Mouse (Mus musculus): ENCODE results near the gene Lama4. TPM values are rescaled to one million over a fixed set of nuclear protein-coding genes. Genes with fewer than 3 reads are reported as not detected.

Lama4 gene
- total RNA-seq, 4 experiments from 2014 or later, result 9.2 to 16.9 (median 11.5) TPM

GRCm38 (mm10) chr10:38994719-38995450 is 29.6 kb downstream of the Lama4 start:
- DNase-seq (ENCODE audit: low spot score in 2 of 2), result no peak

DNA sequence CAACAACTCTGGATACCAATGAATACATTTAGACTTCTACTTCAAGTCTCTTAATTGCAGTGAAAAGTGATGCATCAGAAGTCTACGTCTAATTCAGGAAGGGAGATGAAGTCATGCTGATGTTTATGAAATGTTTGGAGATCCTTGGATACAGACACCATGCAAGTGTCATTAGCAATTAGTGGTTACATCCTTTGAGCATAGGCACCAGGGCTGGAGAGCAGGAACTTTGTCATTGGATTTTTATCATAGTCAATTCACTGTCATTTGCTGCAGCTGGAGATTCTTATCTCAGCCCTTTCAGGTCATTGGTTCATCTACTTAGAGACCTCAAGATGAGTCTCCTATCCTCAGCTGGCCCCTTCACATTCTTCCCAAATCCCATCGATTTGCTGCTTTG is 30.6 kb downstream of the Lama4 start:
- DNase-seq (ENCODE audit: low spot score in 2 of 2), result no peak

DNA sequence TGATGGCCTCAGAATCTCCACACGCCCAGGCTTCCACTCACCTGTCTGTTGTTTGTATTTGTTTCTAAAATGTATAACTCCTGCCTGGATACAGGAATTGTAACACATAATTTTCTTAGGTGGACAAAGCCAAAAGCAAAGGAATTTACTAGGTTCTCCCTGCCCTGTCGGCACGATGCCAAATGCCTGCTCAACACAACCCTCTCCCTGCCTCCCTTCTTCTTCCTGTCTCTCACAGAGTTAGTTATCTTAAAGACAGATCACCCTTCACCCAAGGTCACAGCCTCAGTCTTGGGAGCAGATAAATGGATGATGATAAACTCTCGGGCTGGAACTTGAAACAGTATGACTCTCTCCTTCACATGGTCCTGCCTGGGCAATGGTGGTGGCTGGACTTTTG is 35.6 kb downstream of the Lama4 start:
- no peak for DNase-seq (ENCODE audit: low spot score in 2 of 2)

- DNase-seq (ENCODE audit: low spot score in 2 of 2), result no peak
These were observed 37.2 kb downstream of the Lama4 start for GRCm38 (mm10) chr10:39002521-39002920.

DNA sequence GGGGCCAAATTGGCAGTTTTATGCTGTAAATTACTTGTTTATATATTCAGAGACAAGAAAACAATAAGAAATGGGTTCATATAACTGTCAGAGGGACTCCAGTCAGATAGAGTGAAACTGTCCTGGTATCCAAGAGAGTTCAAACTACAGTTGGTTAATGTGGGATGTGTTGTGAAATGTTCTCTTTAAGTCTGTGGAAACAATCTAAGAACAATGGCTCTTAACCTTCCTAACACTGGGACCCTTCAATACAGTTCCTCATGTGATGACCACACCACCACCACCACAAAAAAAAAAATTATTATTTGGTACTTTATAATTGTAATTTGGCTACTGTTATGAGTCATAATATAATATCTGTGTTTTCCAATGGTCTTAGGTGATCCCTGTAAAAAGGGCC is 38.2 kb downstream of the Lama4 start:
- DNase-seq (ENCODE audit: low spot score in 2 of 2), result no peak

- no peak for DNase-seq (ENCODE audit: low spot score in 2 of 2)
These were observed 40.2 kb downstream of the Lama4 start for GRCm38 (mm10) chr10:39005494-39005893.

- no peak for DNase-seq (ENCODE audit: low spot score in 2 of 2)
These were observed 41.3 kb downstream of the Lama4 start for GRCm38 (mm10) chr10:39006433-39007105.

GRCm38 (mm10) chr10:39014836-39015235 is 49.5 kb downstream of the Lama4 start:
- DNase-seq (ENCODE audit: low spot score in 2 of 2), result no peak

DNA sequence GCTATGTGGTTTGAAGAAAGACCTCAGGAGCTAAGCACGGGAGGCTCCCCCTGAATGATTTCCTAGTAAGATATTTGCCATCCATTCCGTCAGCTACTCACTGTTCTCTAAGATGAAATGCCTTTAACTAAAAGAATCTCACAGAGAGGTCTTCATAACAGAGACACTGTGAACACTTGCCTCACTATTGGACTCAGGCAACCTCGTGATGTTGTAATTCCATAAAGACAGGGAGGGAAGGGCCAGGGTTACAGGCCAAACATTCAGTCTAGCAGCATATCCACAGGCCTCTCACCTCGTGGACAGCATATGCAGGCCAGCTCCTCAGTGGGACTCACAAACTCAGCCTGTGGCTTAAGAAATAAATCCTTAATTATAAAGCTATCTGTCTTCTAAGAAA is 52.7 kb downstream of the Lama4 start:
- no peak for DNase-seq (ENCODE audit: low spot score in 2 of 2)

GRCm38 (mm10) chr10:39018635-39019034 is 53.3 kb downstream of the Lama4 start:
- no peak for DNase-seq (ENCODE audit: low spot score in 2 of 2)

DNA sequence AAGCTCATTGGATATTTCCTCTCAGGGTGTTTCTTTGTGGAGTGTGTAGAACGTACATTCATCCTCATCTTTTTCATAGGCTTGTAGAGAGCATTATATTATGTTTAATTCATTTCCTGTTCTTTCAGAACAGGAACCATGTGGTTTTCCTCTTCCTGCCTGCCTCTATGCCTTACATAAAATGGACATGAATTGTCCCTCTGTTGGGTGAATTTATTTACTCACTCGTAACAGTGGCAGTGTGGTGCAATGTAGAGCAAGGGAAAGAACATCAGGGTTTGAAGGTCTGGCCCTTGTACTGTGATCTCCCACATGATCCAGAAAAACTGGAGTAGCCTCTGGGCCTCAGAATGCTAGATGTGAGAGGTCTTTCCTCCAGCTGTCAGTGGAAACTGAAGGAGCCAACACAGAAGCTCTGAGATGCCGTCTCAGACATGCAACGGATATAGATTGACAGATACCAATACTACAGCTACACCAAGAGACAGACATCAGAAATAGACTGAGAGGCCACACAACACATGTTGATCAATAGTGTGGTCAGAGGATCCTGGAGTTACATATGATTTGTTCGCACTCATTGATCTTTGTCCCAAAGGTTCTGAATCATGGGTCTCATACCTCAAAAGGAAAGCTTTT is 58.4 kb downstream of the Lama4 start:
- DNase-seq (ENCODE audit: low spot score in 2 of 2), result no peak

DNA sequence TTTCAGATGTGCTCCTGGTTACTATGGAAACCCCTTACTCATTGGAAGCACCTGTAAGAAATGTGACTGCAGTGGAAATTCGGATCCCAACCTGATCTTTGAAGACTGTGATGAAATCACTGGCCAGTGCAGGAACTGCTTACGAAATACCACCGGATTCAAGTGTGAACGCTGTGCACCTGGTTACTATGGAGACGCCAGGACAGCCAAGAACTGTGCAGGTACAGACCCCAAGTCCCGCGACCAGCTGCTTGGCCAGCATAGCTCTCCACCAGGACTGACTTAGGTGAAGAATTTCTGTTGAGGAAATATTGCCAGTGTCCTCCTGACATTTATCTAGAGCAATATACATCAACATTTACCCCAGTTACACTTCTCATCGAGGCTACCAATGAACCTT is 61.2 kb downstream of the Lama4 start:
- no peak for DNase-seq (ENCODE audit: low spot score in 2 of 2)

- no peak for DNase-seq (ENCODE audit: low spot score in 2 of 2)
These were observed 61.7 kb downstream of the Lama4 start for GRCm38 (mm10) chr10:39027058-39027457.

DNA sequence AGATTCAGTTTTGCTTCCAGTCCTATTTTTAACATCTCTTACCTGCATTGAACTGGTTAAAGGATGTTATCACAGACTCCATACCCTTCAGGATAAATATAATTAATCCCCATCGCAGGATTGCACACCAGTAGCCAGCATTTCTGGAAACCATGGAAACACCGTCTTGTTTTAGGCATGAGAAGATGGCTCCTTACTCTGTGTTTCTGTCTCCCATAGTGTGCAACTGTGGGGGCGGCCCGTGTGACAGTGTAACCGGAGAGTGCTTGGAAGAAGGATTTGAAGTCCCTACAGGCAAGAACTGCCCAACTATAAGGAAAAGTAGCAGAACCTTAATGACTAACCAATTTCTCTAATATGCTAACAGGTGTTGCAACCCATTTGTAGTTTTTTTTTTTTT is 63.1 kb downstream of the Lama4 start:
- no peak for DNase-seq (ENCODE audit: low spot score in 2 of 2)

DNA sequence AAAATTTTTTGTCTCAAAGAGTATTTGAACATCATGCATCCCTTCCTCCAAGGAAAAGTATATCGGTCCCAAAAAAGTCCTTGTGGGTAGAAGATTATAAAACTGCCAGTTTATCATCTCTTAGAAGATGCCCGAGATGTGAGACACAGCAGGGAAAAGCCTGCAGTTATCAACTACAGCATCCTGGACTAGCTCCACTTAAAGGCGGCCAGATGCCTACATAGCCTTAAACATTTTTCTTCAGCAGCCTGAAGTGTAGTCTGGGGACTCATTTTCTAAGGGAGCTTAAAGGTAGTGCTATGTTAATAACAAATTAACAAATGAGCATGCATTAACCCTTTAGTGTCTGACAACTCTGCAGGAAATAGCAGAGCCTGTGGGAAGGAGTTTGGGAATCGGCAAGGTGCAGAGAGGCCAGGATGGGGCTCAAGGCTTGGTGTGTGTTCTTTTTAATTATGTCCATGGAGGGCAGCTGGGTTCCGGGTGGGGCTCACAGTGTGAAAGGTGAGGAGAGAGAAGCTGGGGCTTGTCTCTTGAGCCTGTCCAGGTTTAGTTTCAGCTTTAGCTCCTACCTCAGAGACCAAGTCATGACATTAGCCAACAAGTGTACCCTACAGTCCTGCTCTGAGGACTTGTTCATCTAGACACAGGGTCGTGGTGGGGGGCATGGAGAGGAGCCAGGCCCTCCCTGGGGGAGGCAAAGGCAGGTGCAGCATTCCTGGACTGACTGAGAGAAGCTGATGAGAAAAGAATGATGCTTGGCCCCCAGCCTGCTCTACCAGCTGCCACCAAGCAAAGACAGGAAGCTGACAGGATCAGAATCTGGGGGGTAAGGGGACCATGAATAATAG is 64.2 kb downstream of the Lama4 start:
- DNase-seq (ENCODE audit: low spot score in 2 of 2), result no peak

DNA sequence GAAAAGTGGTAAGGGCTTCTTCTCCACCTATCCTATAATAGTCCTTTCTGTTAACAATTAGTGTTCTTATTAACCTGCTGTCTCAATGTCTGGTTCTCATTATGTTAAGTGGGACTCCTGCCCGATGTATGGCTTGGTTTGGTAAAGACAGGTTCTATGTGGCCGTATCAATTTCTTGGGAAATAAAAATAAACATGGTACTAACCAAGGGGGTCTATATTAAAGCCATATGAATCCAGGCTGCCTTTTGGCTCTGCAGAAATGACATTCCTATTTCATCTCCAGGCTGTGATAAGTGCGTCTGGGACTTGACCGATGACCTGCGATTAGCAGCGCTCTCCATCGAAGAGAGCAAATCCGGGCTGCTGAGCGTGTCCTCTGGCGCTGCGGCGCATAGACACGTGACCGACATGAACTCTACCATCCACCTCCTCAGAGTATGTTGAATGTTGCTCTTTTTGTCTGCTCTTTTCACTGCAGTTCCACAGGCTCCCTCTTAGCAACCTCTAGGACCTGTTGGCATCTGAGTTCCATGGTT is 64.9 kb downstream of the Lama4 start:
- no peak for DNase-seq (ENCODE audit: low spot score in 2 of 2)

- no peak for DNase-seq (ENCODE audit: low spot score in 2 of 2)
These were observed 74.2 kb downstream of the Lama4 start for GRCm38 (mm10) chr10:39039564-39039963.

DNA sequence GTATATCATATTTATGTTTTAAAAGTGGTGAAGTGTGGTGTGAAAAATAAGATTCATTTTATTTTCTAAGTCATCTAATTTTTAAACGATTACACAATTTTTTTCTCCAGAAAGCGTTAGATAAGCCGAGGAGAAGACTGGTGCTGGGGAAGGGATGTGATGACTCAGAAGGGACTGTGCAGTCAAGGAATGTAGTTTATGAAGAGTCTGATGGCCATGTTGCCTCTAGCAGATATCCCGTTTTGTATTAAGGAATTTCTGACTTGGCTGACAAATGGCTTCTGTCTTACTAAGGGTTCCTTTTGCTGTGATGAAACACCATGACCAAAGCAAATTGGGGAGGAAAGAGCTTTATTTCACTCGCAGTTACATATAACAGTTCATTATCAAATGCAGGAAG is 74.7 kb downstream of the Lama4 start:
- DNase-seq (ENCODE audit: low spot score in 2 of 2), result no peak

DNA sequence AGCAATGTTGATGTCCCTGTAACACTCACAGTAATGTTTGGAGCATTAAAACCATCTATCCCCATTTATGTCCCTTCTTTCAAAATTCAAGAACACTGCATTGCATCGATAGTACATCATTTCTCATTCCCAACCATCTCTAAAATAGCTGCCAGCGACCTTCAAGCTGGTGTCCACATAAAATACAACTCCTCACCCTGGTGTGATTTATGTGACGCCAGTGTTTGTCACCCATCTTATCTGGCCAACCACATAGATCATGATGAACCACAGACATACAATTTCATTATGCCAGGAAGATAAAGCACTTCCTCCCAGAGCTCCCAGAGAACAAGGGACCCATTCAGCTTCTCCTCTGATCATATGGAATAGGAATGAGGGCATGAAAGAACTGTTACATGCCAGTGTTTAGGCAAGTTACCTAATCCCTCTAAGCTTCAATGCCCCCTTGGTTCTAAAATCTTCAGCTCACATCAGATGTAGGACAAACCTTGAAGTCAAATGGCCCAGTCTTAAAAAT is 79.2 kb downstream of the Lama4 start:
- no peak for DNase-seq (ENCODE audit: low spot score in 2 of 2)

- DNase-seq (ENCODE audit: low spot score in 2 of 2), result no peak
These were observed 79.8 kb downstream of the Lama4 start for GRCm38 (mm10) chr10:39045111-39045510.

GRCm38 (mm10) chr10:39047775-39048174 is 82.5 kb downstream of the Lama4 start:
- DNase-seq (ENCODE audit: low spot score in 2 of 2), result peak in 1 of 2 experiments; percentile 14

Measured in gastrocnemius, adult 8-10 months (tissue).